Mouse (Mus musculus): ENCODE measurements around the gene Treml1. TPM values are rescaled to one million over a fixed set of nuclear protein-coding genes. Genes with fewer than 3 reads are reported as not detected.

The Treml1 gene
- polyA plus RNA-seq, 1 experiment = 0.38 TPM

DNA sequence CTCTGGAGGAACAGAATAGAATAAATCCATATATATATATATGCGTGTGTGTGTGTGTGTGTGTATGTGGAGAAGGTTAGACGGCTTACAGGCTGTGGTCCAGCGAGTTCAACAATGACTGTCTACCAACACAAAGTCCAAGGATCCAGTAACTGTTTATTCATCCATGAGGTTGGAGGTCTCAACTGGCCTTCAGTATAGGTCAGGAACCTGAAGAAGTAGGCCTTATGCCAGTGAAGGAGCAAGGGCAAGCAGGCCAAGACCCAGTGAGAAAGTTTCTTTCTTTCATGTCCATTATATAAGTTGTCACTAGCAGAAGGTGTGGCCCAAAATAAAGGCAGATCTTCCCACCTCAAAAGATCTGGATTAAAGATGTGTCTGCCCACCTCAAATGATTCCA, 43.0 kb downstream of the Treml1 start:
- Histone ChIP-seq H3K27ac (ENCODE audit: insufficient read depth, low read length) (no peak overlapping the region), H3K4me1 (ENCODE audit: control insufficient read depth, insufficient read depth, low read length) (peaks cover 2% of the 10 kb centered on the region; the same call in 1 of the 2 replicates), H3K4me3 (ENCODE audit: insufficient read depth, low read length) (no peak overlapping the region)
- TF ChIP-seq CTCF (IDR thresholded peaks at IDR 0.05; ENCODE audit: extremely low read depth, insufficient read depth, low read length) (no peak), POLR2A (IDR thresholded peaks at IDR 0.05; ENCODE audit: extremely low read depth, insufficient read depth, low read length) (no peak)

DNA sequence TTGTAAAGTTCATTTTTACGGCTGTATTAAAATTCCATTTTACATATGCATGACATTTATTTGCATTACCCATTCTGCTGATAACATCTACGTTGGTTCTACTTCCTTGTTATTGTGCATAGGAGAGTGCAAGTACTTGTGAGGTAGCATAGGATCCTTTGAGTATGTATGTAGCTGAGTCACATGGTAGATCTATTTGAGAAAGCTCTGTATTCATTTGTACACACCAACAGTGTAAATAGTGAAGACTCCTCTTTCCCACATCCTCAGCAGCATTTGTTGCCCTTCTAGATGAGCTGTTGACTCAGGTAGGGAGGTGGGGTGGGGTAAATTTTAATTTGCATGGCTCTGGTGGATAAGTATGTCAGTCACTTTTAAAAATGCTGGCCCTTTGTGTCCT, 44.1 kb downstream of the Treml1 start:
- no peak for TF ChIP-seq CTCF (IDR thresholded peaks at IDR 0.05; ENCODE audit: extremely low read depth, insufficient read depth, low read length)
- no peak for TF ChIP-seq POLR2A (IDR thresholded peaks at IDR 0.05; ENCODE audit: extremely low read depth, insufficient read depth, low read length)
- no peak overlapping the region for H3K27ac ChIP-seq (ENCODE audit: insufficient read depth, low read length)
- H3K4me3 ChIP-seq (ENCODE audit: insufficient read depth, low read length) = no peak overlapping the region
- H3K4me1 ChIP-seq (ENCODE audit: control insufficient read depth, insufficient read depth, low read length) = peaks cover 2% of the 10 kb centered on the region; the same call in 1 of the 2 replicates

DNA sequence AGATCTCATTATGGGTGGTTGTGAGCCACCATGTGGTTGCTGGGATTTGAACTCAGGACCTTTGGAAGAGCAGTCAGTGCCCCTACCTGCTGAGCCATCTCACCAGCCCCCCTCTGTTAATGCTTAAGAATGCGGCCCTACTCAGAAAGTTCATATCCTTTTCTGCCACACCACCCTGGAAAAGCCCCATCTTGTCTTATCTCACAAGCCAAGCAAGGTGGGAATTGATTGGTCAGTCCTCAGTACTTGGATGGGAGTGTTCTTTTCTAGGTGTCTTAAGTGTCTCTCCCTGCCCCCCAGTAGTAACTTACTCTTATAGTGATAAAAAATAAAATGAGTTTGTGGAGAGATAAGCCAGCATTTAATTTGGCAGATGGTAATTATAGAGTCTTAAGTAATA, 45.0 kb downstream of the Treml1 start:
- TF ChIP-seq CTCF (IDR thresholded peaks at IDR 0.05; ENCODE audit: extremely low read depth, insufficient read depth, low read length) = no peak
- TF ChIP-seq POLR2A (IDR thresholded peaks at IDR 0.05; ENCODE audit: extremely low read depth, insufficient read depth, low read length) = no peak
- no peak overlapping the region for H3K4me3 ChIP-seq (ENCODE audit: insufficient read depth, low read length)
- H3K27ac ChIP-seq (ENCODE audit: insufficient read depth, low read length) = no peak overlapping the region
- H3K4me1 ChIP-seq (ENCODE audit: control insufficient read depth, insufficient read depth, low read length) = peaks cover 2% of the 10 kb centered on the region; the same call in 1 of the 2 replicates

DNA sequence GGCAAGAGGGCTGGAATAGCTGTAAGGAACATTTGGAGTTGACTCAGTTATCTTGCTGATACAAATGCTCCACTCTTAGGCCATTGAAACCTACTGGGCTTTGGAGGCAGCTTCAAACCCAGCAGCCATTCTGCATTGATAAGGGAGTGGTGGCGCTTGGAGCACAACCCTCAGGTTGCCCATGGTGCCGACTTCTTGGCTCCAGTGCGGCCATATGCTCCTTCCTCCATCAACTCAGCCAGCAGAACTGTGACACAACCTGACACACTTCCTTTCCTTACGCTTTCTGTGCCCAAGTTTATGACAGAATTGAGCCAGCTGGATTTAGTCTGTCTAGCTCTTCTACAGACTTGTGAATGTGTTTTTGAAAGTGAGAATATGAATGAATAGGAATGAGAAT, 47.4 kb downstream of the Treml1 start:
- H3K27ac ChIP-seq (ENCODE audit: insufficient read depth, low read length) = no peak overlapping the region
- H3K4me1 ChIP-seq (ENCODE audit: control insufficient read depth, insufficient read depth, low read length) = peaks cover 5% of the 10 kb centered on the region; the same call in 1 of the 2 replicates
- TF ChIP-seq POLR2A (IDR thresholded peaks at IDR 0.05; ENCODE audit: extremely low read depth, insufficient read depth, low read length) (no peak), CTCF (IDR thresholded peaks at IDR 0.05; ENCODE audit: extremely low read depth, insufficient read depth, low read length) (no peak)
- no peak overlapping the region for H3K4me3 ChIP-seq (ENCODE audit: insufficient read depth, low read length)

DNA sequence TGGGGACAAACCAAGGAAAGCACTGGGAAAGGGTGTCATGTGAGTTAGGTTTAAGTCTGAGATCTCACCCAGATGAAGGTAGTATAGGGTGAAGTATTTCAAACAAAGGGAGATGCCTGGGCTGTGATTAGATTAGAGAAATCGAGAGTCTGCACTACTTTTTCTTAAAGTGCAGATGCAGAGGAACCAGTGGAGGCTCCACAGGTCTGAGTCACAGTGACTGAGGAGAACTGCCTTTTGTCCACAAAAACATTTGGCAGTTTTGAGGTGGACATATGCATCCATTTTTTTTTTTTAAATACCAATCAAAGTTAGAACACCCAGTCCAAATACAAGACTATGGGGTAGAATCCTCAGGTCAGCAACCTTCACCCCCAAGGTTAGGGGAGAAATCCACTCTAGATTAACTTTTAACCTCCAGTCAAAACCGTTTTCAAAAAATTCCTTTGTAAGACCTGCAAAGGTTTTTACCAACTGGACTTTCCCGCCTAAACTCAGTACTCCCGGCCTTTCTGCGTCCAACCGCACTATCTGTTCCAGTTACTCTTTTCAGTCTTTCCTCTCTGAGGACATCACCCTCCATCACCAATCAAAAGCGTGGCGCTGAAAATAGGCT, 48.3 kb downstream of the Treml1 start:
- Histone ChIP-seq H3K4me1 (ENCODE audit: control insufficient read depth, insufficient read depth, low read length) (peaks cover 5% of the 10 kb centered on the region; the same call in 1 of the 2 replicates), H3K4me3 (ENCODE audit: insufficient read depth, low read length) (peak overlapping the region; percentile 85), H3K27ac (ENCODE audit: insufficient read depth, low read length) (peak overlapping the region; percentile 45; the same call in 1 of the 2 replicates)
- TF ChIP-seq POLR2A (IDR thresholded peaks at IDR 0.05; ENCODE audit: extremely low read depth, insufficient read depth, low read length) (no peak), CTCF (IDR thresholded peaks at IDR 0.05; ENCODE audit: extremely low read depth, insufficient read depth, low read length) (no peak)

DNA sequence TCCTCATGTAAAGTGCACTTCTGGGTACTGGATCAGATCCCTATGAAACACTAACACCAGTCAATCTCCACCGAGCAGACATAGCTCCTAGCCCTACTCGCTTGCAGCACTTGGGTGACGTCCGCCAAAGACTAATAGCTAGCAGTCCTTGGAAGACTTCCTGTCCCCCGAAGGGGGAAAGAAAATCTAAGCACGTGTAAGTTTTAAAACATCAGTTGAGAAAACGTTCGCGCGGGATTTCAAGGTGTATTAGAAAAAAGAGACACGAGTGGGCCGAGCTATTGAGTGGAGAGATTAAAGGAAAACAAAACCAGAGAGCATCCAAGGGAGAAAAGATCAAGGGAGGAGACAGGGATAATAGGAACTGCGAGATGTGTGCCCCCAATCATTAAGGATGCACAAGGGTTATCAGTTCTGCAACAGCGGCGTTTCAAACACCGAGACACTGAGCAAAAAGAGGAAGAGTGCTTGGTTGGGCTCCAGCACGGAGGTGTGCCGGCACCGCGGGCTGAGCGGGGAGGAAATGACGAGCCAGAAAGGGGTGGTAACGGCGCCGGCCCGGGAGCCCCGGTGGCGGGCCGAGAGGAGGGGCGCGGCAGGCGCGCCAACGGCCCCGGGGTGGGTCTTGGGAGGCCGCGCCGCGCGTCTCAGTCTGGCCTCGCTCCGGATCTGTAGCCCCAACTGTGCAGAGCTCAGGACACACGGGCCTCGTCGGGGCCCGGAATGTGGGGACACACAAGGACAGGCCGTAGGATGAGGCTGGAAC, 49.0 kb downstream of the Treml1 start:
- TF ChIP-seq CTCF (IDR thresholded peaks at IDR 0.05; ENCODE audit: extremely low read depth, insufficient read depth, low read length) (no peak), POLR2A (IDR thresholded peaks at IDR 0.05; ENCODE audit: extremely low read depth, insufficient read depth, low read length) (peak; percentile 40; the same call in 1 of the 2 replicates)
- Histone ChIP-seq H3K4me3 (ENCODE audit: insufficient read depth, low read length) (peak overlapping the region; percentile 85), H3K4me1 (ENCODE audit: control insufficient read depth, insufficient read depth, low read length) (peaks cover 5% of the 10 kb centered on the region; the same call in 1 of the 2 replicates), H3K27ac (ENCODE audit: insufficient read depth, low read length) (peak overlapping the region; percentile 97)

DNA sequence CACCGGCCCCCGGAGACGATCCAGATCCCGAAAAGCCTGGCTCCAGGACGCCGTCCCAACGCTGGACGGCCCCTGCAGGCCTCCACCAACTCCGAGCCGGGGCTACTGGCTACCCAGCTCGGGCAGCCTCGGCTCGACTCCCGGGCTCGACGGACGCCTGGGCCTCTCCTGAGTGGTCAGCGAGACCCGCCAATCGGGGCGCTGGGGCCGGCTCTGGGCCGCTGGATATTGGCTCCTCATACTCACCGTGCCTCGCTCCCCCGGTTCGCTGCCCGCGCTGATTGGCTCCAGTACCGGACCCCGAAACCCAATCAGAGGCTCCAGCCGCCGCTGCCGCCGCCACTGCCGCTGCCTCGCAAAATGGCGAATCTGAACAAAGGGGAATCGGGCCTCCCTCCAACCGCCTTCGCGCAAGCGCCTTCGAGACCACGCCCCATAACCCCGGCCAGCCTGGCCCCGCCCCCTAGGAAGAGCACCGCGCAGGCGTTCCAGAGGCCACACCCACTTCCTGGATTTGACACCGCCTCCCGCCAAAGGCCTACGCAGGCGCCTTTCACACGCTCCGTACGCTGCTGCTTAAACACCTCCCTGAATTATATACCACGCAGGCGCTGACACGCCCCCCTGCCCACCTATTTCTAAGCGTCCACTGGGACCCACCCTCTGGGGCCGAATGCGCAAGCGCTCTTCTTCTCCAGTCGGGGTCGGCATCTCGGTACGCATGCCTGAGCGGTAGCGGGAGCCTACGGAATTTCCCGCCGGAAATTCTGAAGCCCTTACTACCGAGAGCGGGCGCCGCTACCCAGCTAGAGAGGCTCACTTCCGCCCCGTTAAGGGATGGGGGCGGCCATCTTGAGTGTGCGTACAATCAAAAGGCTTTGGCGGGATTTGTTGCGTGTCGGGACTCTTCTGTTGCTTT, 49.9 kb downstream of the Treml1 start, which contains the start of the genes Nfya and Oard1:
Gene Nfya, minus strand, starts transcription at position 527 of the 919 bp plus-strand sequence.
Gene Oard1, plus strand, starts transcription at position 635 of the 919 bp plus-strand sequence.
- Histone ChIP-seq H3K4me1 (ENCODE audit: control insufficient read depth, insufficient read depth, low read length) (peaks cover 5% of the 10 kb centered on the region; the same call in 1 of the 2 replicates), H3K27ac (ENCODE audit: insufficient read depth, low read length) (peak within 1 kb of the TSS; percentile 97), H3K4me3 (ENCODE audit: insufficient read depth, low read length) (peak within 1 kb of the TSS; percentile 85)
- TF ChIP-seq CTCF (IDR thresholded peaks at IDR 0.05; ENCODE audit: extremely low read depth, insufficient read depth, low read length) = no peak
- peak; percentile 69 for TF ChIP-seq POLR2A (IDR thresholded peaks at IDR 0.05; ENCODE audit: extremely low read depth, insufficient read depth, low read length)

DNA sequence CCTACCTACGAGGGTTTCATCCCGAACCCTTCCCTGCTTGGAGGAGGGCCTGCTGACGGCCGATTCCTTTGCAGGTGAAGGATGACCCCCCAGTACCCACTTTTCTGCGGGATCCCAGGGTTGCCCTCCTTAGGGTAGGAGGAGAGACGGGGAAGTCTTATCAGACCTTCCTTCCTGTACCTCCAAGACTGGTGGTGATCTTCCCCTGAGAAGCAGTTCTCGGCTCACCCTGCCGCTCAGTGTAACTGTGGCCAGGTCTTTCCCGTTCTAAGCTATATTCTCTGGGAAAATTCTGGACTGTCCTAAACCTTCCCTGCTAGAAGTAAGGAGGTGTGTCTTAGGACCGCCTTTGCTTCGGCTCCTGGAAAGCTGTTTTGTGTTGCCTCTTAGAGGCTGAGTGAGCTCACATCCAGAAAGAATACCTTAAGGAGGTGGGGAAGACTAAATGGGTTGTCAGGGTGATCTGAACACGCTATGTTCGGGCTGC, 50.6 kb downstream of the Treml1 start:
- TF ChIP-seq CTCF (IDR thresholded peaks at IDR 0.05; ENCODE audit: extremely low read depth, insufficient read depth, low read length) (no peak), POLR2A (IDR thresholded peaks at IDR 0.05; ENCODE audit: extremely low read depth, insufficient read depth, low read length) (no peak)
- H3K4me1 ChIP-seq (ENCODE audit: control insufficient read depth, insufficient read depth, low read length) = peaks cover 5% of the 10 kb centered on the region; the same call in 1 of the 2 replicates
- H3K4me3 ChIP-seq (ENCODE audit: insufficient read depth, low read length) = peak overlapping the region; percentile 71
- H3K27ac ChIP-seq (ENCODE audit: insufficient read depth, low read length) = peak overlapping the region; percentile 77

DNA sequence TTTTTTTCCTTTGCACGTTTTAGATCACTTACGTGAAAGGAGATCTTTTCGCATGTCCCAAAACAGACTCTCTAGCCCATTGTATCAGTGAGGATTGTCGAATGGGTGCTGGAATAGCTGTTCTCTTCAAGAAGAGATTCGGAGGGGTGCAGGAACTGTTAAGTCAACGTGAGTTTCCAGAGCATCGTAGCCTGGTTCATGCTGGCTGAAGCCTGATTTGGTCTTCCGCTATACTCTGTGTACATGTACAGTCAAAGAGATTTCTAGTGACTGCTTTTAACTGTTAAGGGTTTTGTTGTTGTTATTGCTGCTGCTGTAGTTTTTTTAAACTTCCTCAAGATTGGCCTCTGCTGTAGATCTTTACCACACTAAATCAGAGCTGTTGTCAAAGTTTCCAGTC, 51.5 kb downstream of the Treml1 start:
- TF ChIP-seq CTCF (IDR thresholded peaks at IDR 0.05; ENCODE audit: extremely low read depth, insufficient read depth, low read length) (no peak), POLR2A (IDR thresholded peaks at IDR 0.05; ENCODE audit: extremely low read depth, insufficient read depth, low read length) (no peak)
- Histone ChIP-seq H3K4me3 (ENCODE audit: insufficient read depth, low read length) (no peak overlapping the region; the same call in 1 of the 2 replicates), H3K4me1 (ENCODE audit: control insufficient read depth, insufficient read depth, low read length) (peaks cover 5% of the 10 kb centered on the region; the same call in 1 of the 2 replicates), H3K27ac (ENCODE audit: insufficient read depth, low read length) (no peak overlapping the region)

Data from cortical plate, adult 2 months (tissue).